Mouse (Mus musculus) C2C12 (cell line): ENCODE data around the gene Ankdd1b. TPM values are rescaled to one million over a fixed set of nuclear protein-coding genes. Genes with fewer than 3 reads are reported as not detected.

Experiments
- H3K27me3 ChIP-seq: one replicate; pipeline ENCODE4 v1.6.1; 2011; ENCODE audit not compliant: control insufficient read depth, insufficient read depth, insufficient read length
- H3K36me3 ChIP-seq: one replicate; pipeline ENCODE4 v1.6.1; 2011; ENCODE audit not compliant: control insufficient read depth, insufficient read depth
- H3K4me3 ChIP-seq: one replicate; pipeline ENCODE4 v1.5.1; 2011; ENCODE audit warnings: mild to moderate bottlenecking, control low read depth; ENCODE audit not compliant: poor library complexity, insufficient read depth, severe bottlenecking
- H3K79me2 ChIP-seq: one replicate; pipeline ENCODE4 v1.6.1; 2011; ENCODE audit not compliant: control insufficient read depth, insufficient read depth
- H3K79me3 ChIP-seq: one replicate; pipeline ENCODE4 v1.6.1; 2011; ENCODE audit warnings: low read depth, control low read depth
- H3ac ChIP-seq: one replicate; pipeline ENCODE3; 2011; ENCODE audit warnings: low read depth; ENCODE audit not compliant: control insufficient read depth, insufficient read length
- CEBPB ChIP-seq: IDR thresholded peaks from one replicate; pipeline ENCODE4 v1.6.1; 2011; ENCODE audit warnings: low read depth, mild to moderate bottlenecking, control low read depth, moderate library complexity
- CTCF ChIP-seq: IDR thresholded peaks from one replicate; pipeline ENCODE4 v1.5.1; 2011; ENCODE audit not compliant: control insufficient read depth, insufficient read depth, insufficient read length
- FOSL1 ChIP-seq: IDR thresholded peaks from one replicate; pipeline ENCODE4 v1.8.0; 2011; ENCODE audit warnings: mild to moderate bottlenecking, low read length; ENCODE audit not compliant: poor library complexity, insufficient read depth, severe bottlenecking
- MAX ChIP-seq: IDR thresholded peaks from one replicate; pipeline ENCODE4 v1.6.1; 2011; ENCODE audit warnings: mild to moderate bottlenecking, control low read depth
- MYOD1 ChIP-seq: IDR thresholded peaks from one replicate; pipeline ENCODE4 v1.6.1; 2011; ENCODE audit warnings: low read depth; ENCODE audit not compliant: control insufficient read depth, insufficient read length
- MYOG ChIP-seq: IDR thresholded peaks from one replicate; pipeline ENCODE4 v1.6.1; 2011; ENCODE audit not compliant: control insufficient read depth, insufficient read length; ENCODE audit errors: extremely low read depth
- USF1 ChIP-seq: IDR thresholded peaks from one replicate; pipeline ENCODE4 v1.6.1; 2011; ENCODE audit warnings: low read depth, mild to moderate bottlenecking, control low read depth, moderate library complexity
- polyA plus RNA-seq: library from polyadenylated mRNA; unstranded; fragments of >200 nt; fragmentation: generic; extraction: Trizol; gene quantifications from one replicate; pipeline ENCODE4 v1.2.1, GENCODE M21; 2012; ENCODE audit warnings: missing spikeins

Ankdd1b gene
- polyA plus RNA-seq, 1 experiment: not detected

- Histone ChIP-seq H3ac (no peak overlapping the region), H3K4me3 (no peak overlapping the region), H3K27me3 (no peaks in the 10 kb centered on the region), H3K36me3 (no peaks in the 10 kb centered on the region), H3K79me3 (no peaks in the 10 kb centered on the region), H3K79me2 (no peaks in the 10 kb centered on the region)
- TF ChIP-seq MAX (no peak), MYOG (no peak), FOSL1 (no peak), CEBPB (no peak), MYOD1 (no peak), CTCF (no peak), USF1 (no peak)
These were observed 42.5 kb downstream of the Ankdd1b start for GRCm38 (mm10) chr13:96428531-96428930.

DNA sequence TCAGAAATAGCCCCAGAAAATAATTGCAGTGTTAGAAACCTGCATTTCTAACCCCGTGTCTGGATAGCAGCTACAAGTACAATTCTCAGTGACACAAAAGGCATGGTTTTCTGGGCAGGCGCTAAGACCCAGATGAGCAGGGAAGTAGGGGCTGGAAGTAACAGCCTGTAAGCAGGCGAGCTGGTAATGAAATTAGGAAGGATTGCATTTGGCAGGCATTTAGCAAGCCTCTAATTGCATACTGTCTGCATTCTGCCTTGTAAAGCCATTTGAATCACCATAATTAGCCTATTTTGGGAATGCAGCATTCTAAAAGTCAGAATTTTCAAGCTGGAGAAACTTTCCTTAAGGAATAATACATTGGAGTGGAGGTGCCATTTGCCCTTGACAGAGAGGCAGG lies 45.0 kb downstream of the Ankdd1b start:
- H3K79me2 ChIP-seq: no peaks in the 10 kb centered on the region
- no peaks in the 10 kb centered on the region for H3K79me3 ChIP-seq
- TF ChIP-seq MAX (no peak), CEBPB (no peak)
- H3K27me3 ChIP-seq: no peaks in the 10 kb centered on the region
- no peak overlapping the region for H3ac ChIP-seq
- H3K36me3 ChIP-seq: no peaks in the 10 kb centered on the region
- H3K4me3 ChIP-seq: no peak overlapping the region

GRCm38 (mm10) chr13:96424496-96425274 lies 46.3 kb downstream of the Ankdd1b start:
- Histone ChIP-seq H3K4me3 (no peak overlapping the region), H3K79me3 (no peaks in the 10 kb centered on the region), H3ac (no peak overlapping the region), H3K79me2 (no peaks in the 10 kb centered on the region), H3K36me3 (no peaks in the 10 kb centered on the region), H3K27me3 (no peaks in the 10 kb centered on the region)
- TF ChIP-seq CEBPB (no peak), MAX (no peak), MYOG (no peak), FOSL1 (no peak), CTCF (no peak), USF1 (no peak), MYOD1 (no peak)

GRCm38 (mm10) chr13:96421230-96421629 lies 49.8 kb downstream of the Ankdd1b start:
- no peaks in the 10 kb centered on the region for H3K27me3 ChIP-seq
- H3ac ChIP-seq: no peak overlapping the region
- no peak overlapping the region for H3K4me3 ChIP-seq
- H3K36me3 ChIP-seq: peaks cover 6% of the 10 kb centered on the region
- TF ChIP-seq CTCF (no peak), MYOG (no peak)
- no peaks in the 10 kb centered on the region for H3K79me3 ChIP-seq
- H3K79me2 ChIP-seq: no peaks in the 10 kb centered on the region

- H3K79me3 ChIP-seq: no peaks in the 10 kb centered on the region
- no peak overlapping the region for H3ac ChIP-seq
- no peak for TF ChIP-seq CTCF
- no peak for TF ChIP-seq MAX
- TF ChIP-seq MYOG: no peak
- no peak for TF ChIP-seq CEBPB
- TF ChIP-seq USF1: no peak
- TF ChIP-seq MYOD1: no peak
- TF ChIP-seq FOSL1: no peak
- peaks cover 30% of the 10 kb centered on the region for H3K36me3 ChIP-seq
- no peak overlapping the region for H3K4me3 ChIP-seq
- no peaks in the 10 kb centered on the region for H3K79me2 ChIP-seq
- no peaks in the 10 kb centered on the region for H3K27me3 ChIP-seq
These were observed 52.5 kb downstream of the Ankdd1b start for GRCm38 (mm10) chr13:96418487-96418886.

- peaks cover 31% of the 10 kb centered on the region for H3K36me3 ChIP-seq
- no peaks in the 10 kb centered on the region for H3K79me3 ChIP-seq
- no peak overlapping the region for H3ac ChIP-seq
- H3K27me3 ChIP-seq: no peaks in the 10 kb centered on the region
- TF ChIP-seq MAX: no peak
- no peak for TF ChIP-seq MYOD1
- TF ChIP-seq FOSL1: no peak
- no peak for TF ChIP-seq USF1
- no peak for TF ChIP-seq MYOG
- no peak for TF ChIP-seq CTCF
- no peak for TF ChIP-seq CEBPB
- no peaks in the 10 kb centered on the region for H3K79me2 ChIP-seq
- H3K4me3 ChIP-seq: no peak overlapping the region
These were observed 53.7 kb downstream of the Ankdd1b start for GRCm38 (mm10) chr13:96417261-96417813.
